Mouse (Mus musculus) MEL (cell line): ENCODE data around the gene Hist2h2ac. TPM values are rescaled to one million over a fixed set of nuclear protein-coding genes. Genes with fewer than 3 reads are reported as not detected.
A peak's percentile ranks its signal among the peaks of the same experiment; 100 is the strongest.

Experiments
- DNase-seq: peaks from one replicate; pipeline ENCODE4 v3.0.0; 2011; ENCODE audit warnings: low read depth, low spot score
- H3K27ac ChIP-seq: 2 replicates; pipeline ENCODE4 v1.5.1; 2012; ENCODE audit warnings: low read depth, mild to moderate bottlenecking, control low read depth, low read length, moderate library complexity; ENCODE audit not compliant: control insufficient read depth
- H3K27me3 ChIP-seq, 2 experiments: fragments of 150-350 bp in 1 of 2; sonication (generic) in 1 of 2; 2 replicates each; pipeline ENCODE4 v1.6.1; 2012; ENCODE audit warnings: low read length in 2 of 2, mild to moderate bottlenecking in 2 of 2, improper control_type of control experiment in 1 of 2, moderate library complexity in 1 of 2; ENCODE audit not compliant: insufficient read depth in 2 of 2, control insufficient read depth in 1 of 2
- H3K36me3 ChIP-seq, 2 experiments: 2 replicates each; pipeline ENCODE4 v1.6.1; 2012 to 2014; ENCODE audit warnings: low read length in 2 of 2, improper control_type of control experiment in 1 of 2, inconsistent platforms in 1 of 2, mild to moderate bottlenecking in 1 of 2; ENCODE audit not compliant: insufficient read depth in 2 of 2, control insufficient read depth in 1 of 2
- H3K4me1 ChIP-seq, 2 experiments: fragments of 150-350 bp in 1 of 2; sonication (generic) in 1 of 2; 2 replicates each; pipeline ENCODE4 v1.6.1; 2012; ENCODE audit warnings: low read length in 2 of 2, improper control_type of control experiment in 1 of 2, mild to moderate bottlenecking in 1 of 2; ENCODE audit not compliant: insufficient read depth in 2 of 2, control insufficient read depth in 1 of 2
- H3K4me3 ChIP-seq, 2 experiments: fragments of 150-350 bp in 1 of 2; sonication (generic) in 1 of 2; 2 replicates each; pipeline ENCODE4 v1.5.1; 2012; ENCODE audit warnings: low read depth in 2 of 2, low read length in 2 of 2, mild to moderate bottlenecking in 2 of 2, moderate library complexity in 2 of 2, control low read depth in 1 of 2, improper control_type of control experiment in 1 of 2; ENCODE audit not compliant: control insufficient read depth in 1 of 2, insufficient read depth in 1 of 2
- H3K79me2 ChIP-seq: 2 replicates; pipeline ENCODE4 v1.6.1; 2012; ENCODE audit warnings: mild to moderate bottlenecking, low read length, moderate library complexity; ENCODE audit not compliant: control insufficient read depth, poor library complexity, insufficient read depth
- H3K9ac ChIP-seq: 2 replicates; pipeline ENCODE4 v1.6.1; 2012; ENCODE audit warnings: low read depth, mild to moderate bottlenecking, control low read depth, low read length, moderate library complexity; ENCODE audit not compliant: control insufficient read depth, poor library complexity, severe bottlenecking
- H3K9me3 ChIP-seq: fragments of 150-350 bp; sonication (generic); replicated peaks from 2 replicates; pipeline ENCODE4 v1.6.1; 2012; ENCODE audit warnings: mild to moderate bottlenecking, low read length, improper control_type of control experiment, moderate library complexity; ENCODE audit not compliant: insufficient read depth
- CHD1 ChIP-seq: IDR thresholded peaks from 2 replicates; pipeline ENCODE4 v1.6.1; 2012; ENCODE audit warnings: low read depth, mild to moderate bottlenecking, inconsistent platforms, low read length, improper control_type of control experiment
- CHD2 ChIP-seq: IDR thresholded peaks from 2 replicates; pipeline ENCODE4 v1.6.1; 2011; ENCODE audit warnings: low read length, improper control_type of control experiment
- CTCF ChIP-seq, 3 experiments: IDR thresholded peaks in 2 of 3; conservative IDR thresholded peaks in 1 of 3; 2 replicates each; pipeline ENCODE4 v1.5.1; 2011 to 2012; ENCODE audit warnings: low read length in 3 of 3, low read depth in 2 of 3, mild to moderate bottlenecking in 2 of 3, improper control_type of control experiment in 1 of 3, inconsistent platforms in 1 of 3, mixed read lengths in 1 of 3, moderate library complexity in 1 of 3; ENCODE audit not compliant: control insufficient read depth in 1 of 3, insufficient read depth in 1 of 3, poor library complexity in 1 of 3, severe bottlenecking in 1 of 3
- ETS1 ChIP-seq: IDR thresholded peaks from 2 replicates; pipeline ENCODE4 v1.6.1; 2012; ENCODE audit warnings: low read depth, mild to moderate bottlenecking, inconsistent platforms, low read length, improper control_type of control experiment, moderate library complexity
- GABPA ChIP-seq: IDR thresholded peaks from 2 replicates; pipeline ENCODE4 v1.6.1; 2012; ENCODE audit warnings: low read depth, mild to moderate bottlenecking, inconsistent platforms, low read length, improper control_type of control experiment, moderate library complexity
- GATA1 ChIP-seq: IDR thresholded peaks from 2 replicates; pipeline ENCODE4 v1.6.1; 2011; ENCODE audit warnings: low read depth, low read length, improper control_type of control experiment
- NELFE ChIP-seq: IDR thresholded peaks from 2 replicates; pipeline ENCODE4 v1.6.1; 2011; ENCODE audit warnings: low read depth, low read length, improper control_type of control experiment
- NRF1 ChIP-seq: IDR thresholded peaks from 2 replicates; pipeline ENCODE4 v1.6.1; 2014; ENCODE audit warnings: low read depth, mild to moderate bottlenecking, inconsistent platforms, low read length, improper control_type of control experiment, moderate library complexity; ENCODE audit not compliant: poor library complexity, insufficient read depth, severe bottlenecking
- POLR2A ChIP-seq, 2 experiments: IDR thresholded peaks; 2 replicates each; pipeline ENCODE4 v1.6.1; 2011 to 2012; ENCODE audit warnings: low read length in 2 of 2, mild to moderate bottlenecking in 2 of 2, control low read depth in 1 of 2, improper control_type of control experiment in 1 of 2, low read depth in 1 of 2, moderate library complexity in 1 of 2; ENCODE audit not compliant: control insufficient read depth in 1 of 2, insufficient read depth in 1 of 2, poor library complexity in 1 of 2
- POLR2AphosphoS5 ChIP-seq: IDR thresholded peaks from 2 replicates; pipeline ENCODE4 v1.6.1; 2012; ENCODE audit warnings: low read depth, borderline replicate concordance, mild to moderate bottlenecking, inconsistent platforms, low read length, moderate library complexity, mixed read lengths
- SMC3 ChIP-seq: IDR thresholded peaks from 2 replicates; pipeline ENCODE4 v1.6.1; 2011; ENCODE audit warnings: low read depth, low read length, improper control_type of control experiment
- TAL1 ChIP-seq: IDR thresholded peaks from 2 replicates; pipeline ENCODE4 v1.6.1; 2012; ENCODE audit warnings: mild to moderate bottlenecking, inconsistent platforms, low read length, moderate library complexity, mixed read lengths
- TBP ChIP-seq: IDR thresholded peaks from 2 replicates; pipeline ENCODE4 v1.8.0; 2011; ENCODE audit warnings: low read depth, low read length, improper control_type of control experiment
- TCF12 ChIP-seq: IDR thresholded peaks from 2 replicates; pipeline ENCODE4 v1.6.1; 2014; ENCODE audit warnings: low read depth, mild to moderate bottlenecking, inconsistent platforms, low read length, improper control_type of control experiment, moderate library complexity
- UBTF ChIP-seq: IDR thresholded peaks from 2 replicates; pipeline ENCODE4 v1.6.1; 2012; ENCODE audit warnings: low read depth, mild to moderate bottlenecking, inconsistent platforms, low read length, improper control_type of control experiment, moderate library complexity, borderline replicate concordance; ENCODE audit not compliant: insufficient read depth
- ZMIZ1 ChIP-seq: IDR thresholded peaks from 2 replicates; pipeline ENCODE4 v1.6.1; 2012; ENCODE audit warnings: low read depth, mild to moderate bottlenecking, inconsistent platforms, low read length, improper control_type of control experiment, moderate library complexity
- ZNF384 ChIP-seq: IDR thresholded peaks from 2 replicates; pipeline ENCODE4 v1.6.1; 2012; ENCODE audit warnings: low read depth, mild to moderate bottlenecking, inconsistent platforms, low read length, improper control_type of control experiment
- polyA plus RNA-seq, 2 experiments: library from polyadenylated mRNA; stranded (reverse) in 1 of 2; unstranded in 1 of 2; fragments of >175 nt in 1 of 2; fragments of >200 nt in 1 of 2; gene quantifications; 2 replicates each; pipeline versions ENCODE4 v1.2.1 to v1.2.4; 2012; ENCODE audit warnings: low replicate concordance in 2 of 2, low read depth in 1 of 2; ENCODE audit not compliant: insufficient read length in 2 of 2, insufficient read depth in 1 of 2, missing spikeins in 1 of 2
- total RNA-seq: library from RNA; depleted of rRNA; stranded (reverse); fragments of 300-350 nt; gene quantifications from 2 replicates; pipeline ENCODE4 v1.2.3, GENCODE M21; 2012; rRNA removed

Hist2h2ac gene
- total RNA-seq (2,824 and 3,687 TPM in 2 replicates), polyA plus RNA-seq (1 to 10 TPM in 1 of 2 experiments, not detected in 1; 4.8 TPM)

- H3K79me2 ChIP-seq = peaks cover 18% of the 10 kb centered on the region; the same call in 1 of the 2 replicates
- H3K36me3 ChIP-seq = peaks cover 0 to 44% of the 10 kb centered on the region in 2 experiments; a peak in 2 of 4 replicates
- no peaks in the 10 kb centered on the region for H3K9me3 ChIP-seq
- peak within 1 kb of the TSS; percentile 58 to 70 for H3K4me3 ChIP-seq
- H3K9ac ChIP-seq = peak within 1 kb of the TSS; percentile 88
- H3K27ac ChIP-seq = peak within 1 kb of the TSS; percentile 99
- peak; percentile 100 for DNase-seq
- peaks cover 8 to 33% of the 10 kb centered on the region in 2 experiments for H3K4me1 ChIP-seq
- no peaks in the 10 kb centered on the region for H3K27me3 ChIP-seq
- peak; percentile 99; the same call in 1 of the 2 replicates for TF ChIP-seq POLR2AphosphoS5
- no peak for TF ChIP-seq NELFE
- no peak for TF ChIP-seq ZNF384
- peak; percentile 96 for TF ChIP-seq UBTF
- peak; percentile 99 for TF ChIP-seq TBP
- TF ChIP-seq GATA1 = peak; percentile 51; the same call in 1 of the 2 replicates
- TF ChIP-seq POLR2A (IDR thresholded peaks at IDR 0.05; ENCODE audit: control insufficient read depth in 1 of 2, insufficient read depth in 1 of 2, low read depth in 1 of 2, low read length in 2 of 2, poor library complexity in 1 of 2) = peak; percentile 81 to 100
Observed at GRCm38 (mm10) chr3:96220765-96221639, at the start of gene Hist2h2ac, which contains the start of gene Hist2h2be. Hist2h2ac (minus strand) TSS chr3:96220880. Hist2h2be (plus strand) TSS chr3:96221119.

- Histone ChIP-seq H3K36me3 (peaks cover 0 to 26% of the 10 kb centered on the region in 2 experiments; a peak in 2 of 4 replicates), H3K4me1 (peaks cover 0 to 20% of the 10 kb centered on the region in 2 experiments; a peak in 2 of 4 replicates), H3K79me2 (peaks cover 3% of the 10 kb centered on the region; the same call in 1 of the 2 replicates), H3K27ac (peak within 1 kb of the TSS; percentile 96)
- DNase-seq = peak; percentile 100
- TF ChIP-seq CTCF (IDR thresholded peaks at IDR 0.05 in 2 of 3, conservative IDR thresholded peaks at IDR 0.05 in 1 of 3; ENCODE audit: control insufficient read depth in 1 of 3, insufficient read depth in 1 of 3, low read depth in 2 of 3, low read length in 3 of 3, poor library complexity in 1 of 3, severe bottlenecking in 1 of 3) (0 out of 6 replicates have a peak, but pooled peaks of 1 of the 3 experiments have one; percentile 3), TAL1 (no peak), CHD1 (no peak), ZMIZ1 (no peak), ETS1 (no peak), GABPA (no peak), SMC3 (no peak), TCF12 (no peak), CHD2 (no peak), NRF1 (no peak), POLR2AphosphoS5 (peak; percentile 100)
- TF ChIP-seq, all 39 proteins: peak for 2
- peak within 1 kb of the TSS; percentile 7 to 56 for H3K4me3 ChIP-seq
- H3K9ac ChIP-seq = peak within 1 kb of the TSS; percentile 73
- H3K27me3 ChIP-seq = no peaks in the 10 kb centered on the region
- no peaks in the 10 kb centered on the region for H3K9me3 ChIP-seq
Observed at GRCm38 (mm10) chr3:96269511-96270474, 49.1 kb upstream of the Hist2h2ac start, which contains the start of gene Hist2h2bb. Hist2h2bb (plus strand) TSS chr3:96269752.
